Mouse (Mus musculus): Measurements from ENCODE around the gene Polr3k. TPM values are rescaled to one million over a fixed set of nuclear protein-coding genes. Genes with fewer than 3 reads are reported as not detected.
A peak's percentile ranks its signal among the peaks of the same experiment; 100 is the strongest.

Gene Polr3k
- polyA plus RNA-seq (2012; ENCODE audit: insufficient read depth, insufficient read length, missing spikeins), result 16.7 and 22.2 TPM in 2 replicates

GRCm38 (mm10) chr2:181863791-181864535 lies at the start of gene Polr3k:
Gene Polr3k, plus strand, starts transcription at chr2:181864337.
- Histone ChIP-seq H3K4me1 (ENCODE audit: control insufficient read depth, insufficient read depth, insufficient read length, low read length) (no peaks in the 10 kb centered on the region), H3K27ac (replicated peaks; ENCODE audit: low read depth, low read length) (no peak within 1 kb of the TSS), H3K4me3 (ENCODE audit: insufficient read depth, low read depth, low read length) (peak within 1 kb of the TSS; percentile 62)

GRCm38 (mm10) chr2:181829032-181829650 lies 35.0 kb upstream of the Polr3k start:
- no peak overlapping the region for H3K27ac ChIP-seq (replicated peaks; ENCODE audit: low read depth, low read length)
- H3K4me1 ChIP-seq (ENCODE audit: control insufficient read depth, insufficient read depth, insufficient read length, low read length), result no peaks in the 10 kb centered on the region
- no peak overlapping the region for H3K4me3 ChIP-seq (ENCODE audit: insufficient read depth, low read depth, low read length)

- Histone ChIP-seq H3K4me1 (ENCODE audit: control insufficient read depth, insufficient read depth, insufficient read length, low read length) (no peaks in the 10 kb centered on the region), H3K27ac (replicated peaks; ENCODE audit: low read depth, low read length) (no peak overlapping the region), H3K4me3 (ENCODE audit: insufficient read depth, low read depth, low read length) (no peak overlapping the region)
Measured at GRCm38 (mm10) chr2:181832745-181833144, 31.4 kb upstream of the Polr3k start.

- H3K27ac ChIP-seq (replicated peaks; ENCODE audit: low read depth, low read length), result peak within 1 kb of the TSS; percentile 83
- H3K4me1 ChIP-seq (ENCODE audit: control insufficient read depth, insufficient read depth, insufficient read length, low read length), result 0 out of 2 replicates have a peak, but pooled peaks cover 4% of the 10 kb centered on the region
- peak within 1 kb of the TSS; percentile 90 for H3K4me3 ChIP-seq (ENCODE audit: insufficient read depth, low read depth, low read length)
Measured at GRCm38 (mm10) chr2:181837372-181838292, 26.5 kb upstream of the Polr3k start, which contains the start of gene Pcmtd2. Gene Pcmtd2, plus strand, starts transcription at chr2:181837854.

GRCm38 (mm10) chr2:181838293-181838680 lies 25.9 kb upstream of the Polr3k start:
- Histone ChIP-seq H3K4me3 (ENCODE audit: insufficient read depth, low read depth, low read length) (peak overlapping the region; percentile 90), H3K4me1 (ENCODE audit: control insufficient read depth, insufficient read depth, insufficient read length, low read length) (0 out of 2 replicates have a peak, but pooled peaks cover 4% of the 10 kb centered on the region), H3K27ac (replicated peaks; ENCODE audit: low read depth, low read length) (0 out of 2 replicates have a peak overlapping the region, but pooled peaks have one; percentile 30)

DNA sequence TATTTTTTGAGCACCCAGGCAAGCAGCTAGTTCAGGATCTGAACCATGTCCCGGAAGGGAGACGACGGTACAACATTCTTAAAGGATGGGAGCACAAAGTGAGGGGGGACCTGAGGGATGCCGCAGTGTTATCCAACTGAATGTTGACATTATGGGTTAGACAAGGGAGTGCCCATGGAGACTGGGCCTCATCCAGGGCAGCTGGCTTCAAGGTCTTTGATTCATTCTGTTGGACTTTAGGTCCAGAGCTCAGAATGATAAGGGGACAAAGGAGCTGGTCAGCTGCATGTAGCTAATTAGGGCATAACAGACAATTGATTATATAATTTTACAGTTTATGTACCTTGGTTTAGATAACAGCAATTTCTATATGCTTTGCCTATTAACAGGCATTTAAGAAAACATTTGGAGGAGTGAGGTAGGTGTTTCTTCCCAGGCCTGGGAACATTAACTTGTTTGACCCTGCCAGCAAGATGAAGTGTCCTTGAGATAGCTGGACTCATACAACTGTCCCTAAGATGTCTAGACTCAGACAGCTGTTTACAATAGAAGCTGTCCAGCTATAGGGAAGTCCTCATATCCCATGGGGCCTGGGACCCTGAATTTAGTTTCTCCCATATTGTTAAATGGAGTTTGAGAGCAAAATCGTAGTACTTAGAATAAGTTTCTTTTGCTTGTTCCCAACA lies 18.3 kb upstream of the Polr3k start:
- Histone ChIP-seq H3K27ac (replicated peaks; ENCODE audit: low read depth, low read length) (no peak overlapping the region), H3K4me3 (ENCODE audit: insufficient read depth, low read depth, low read length) (no peak overlapping the region), H3K4me1 (ENCODE audit: control insufficient read depth, insufficient read depth, insufficient read length, low read length) (no peaks in the 10 kb centered on the region)

- peak overlapping the region; percentile 57 for H3K4me3 ChIP-seq (ENCODE audit: insufficient read depth, low read depth, low read length)
- no peaks in the 10 kb centered on the region for H3K4me1 ChIP-seq (ENCODE audit: control insufficient read depth, insufficient read depth, insufficient read length, low read length)
- no peak overlapping the region for H3K27ac ChIP-seq (replicated peaks; ENCODE audit: low read depth, low read length)
Measured at GRCm38 (mm10) chr2:181864536-181864860, 361 bp downstream of the Polr3k start.

DNA sequence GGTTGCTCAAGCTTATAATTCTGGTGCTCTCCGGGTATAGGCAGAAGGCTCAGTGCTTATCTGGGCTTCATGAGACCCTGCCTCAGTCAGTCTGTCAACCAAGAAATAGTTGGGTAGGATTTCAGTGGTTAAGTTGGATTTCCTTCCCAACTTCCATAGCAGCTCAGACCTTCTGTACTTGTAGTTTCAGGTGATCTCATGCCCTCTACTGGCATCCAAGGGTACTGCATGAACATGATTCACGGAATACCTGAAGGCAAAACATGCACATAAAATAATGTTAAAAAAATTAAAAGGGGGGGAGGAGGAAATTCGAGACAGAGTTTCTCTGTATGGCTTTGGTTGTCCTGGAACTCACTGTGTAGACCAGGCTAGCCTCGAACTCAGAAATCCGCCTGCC lies 2.8 kb downstream of the Polr3k start:
- Histone ChIP-seq H3K4me3 (ENCODE audit: insufficient read depth, low read depth, low read length) (no peak overlapping the region), H3K27ac (replicated peaks; ENCODE audit: low read depth, low read length) (no peak overlapping the region), H3K4me1 (ENCODE audit: control insufficient read depth, insufficient read depth, insufficient read length, low read length) (no peaks in the 10 kb centered on the region)

GRCm38 (mm10) chr2:181871039-181871438 lies 6.9 kb downstream of the Polr3k start:
- no peak overlapping the region for H3K4me3 ChIP-seq (ENCODE audit: insufficient read depth, low read depth, low read length)
- no peak overlapping the region for H3K27ac ChIP-seq (replicated peaks; ENCODE audit: low read depth, low read length)
- H3K4me1 ChIP-seq (ENCODE audit: control insufficient read depth, insufficient read depth, insufficient read length, low read length), result no peaks in the 10 kb centered on the region

- H3K27ac ChIP-seq (replicated peaks; ENCODE audit: low read depth, low read length), result no peak overlapping the region
- no peaks in the 10 kb centered on the region for H3K4me1 ChIP-seq (ENCODE audit: control insufficient read depth, insufficient read depth, insufficient read length, low read length)
- H3K4me3 ChIP-seq (ENCODE audit: insufficient read depth, low read depth, low read length), result no peak overlapping the region
Measured at GRCm38 (mm10) chr2:181878903-181879302, 14.8 kb downstream of the Polr3k start.

DNA sequence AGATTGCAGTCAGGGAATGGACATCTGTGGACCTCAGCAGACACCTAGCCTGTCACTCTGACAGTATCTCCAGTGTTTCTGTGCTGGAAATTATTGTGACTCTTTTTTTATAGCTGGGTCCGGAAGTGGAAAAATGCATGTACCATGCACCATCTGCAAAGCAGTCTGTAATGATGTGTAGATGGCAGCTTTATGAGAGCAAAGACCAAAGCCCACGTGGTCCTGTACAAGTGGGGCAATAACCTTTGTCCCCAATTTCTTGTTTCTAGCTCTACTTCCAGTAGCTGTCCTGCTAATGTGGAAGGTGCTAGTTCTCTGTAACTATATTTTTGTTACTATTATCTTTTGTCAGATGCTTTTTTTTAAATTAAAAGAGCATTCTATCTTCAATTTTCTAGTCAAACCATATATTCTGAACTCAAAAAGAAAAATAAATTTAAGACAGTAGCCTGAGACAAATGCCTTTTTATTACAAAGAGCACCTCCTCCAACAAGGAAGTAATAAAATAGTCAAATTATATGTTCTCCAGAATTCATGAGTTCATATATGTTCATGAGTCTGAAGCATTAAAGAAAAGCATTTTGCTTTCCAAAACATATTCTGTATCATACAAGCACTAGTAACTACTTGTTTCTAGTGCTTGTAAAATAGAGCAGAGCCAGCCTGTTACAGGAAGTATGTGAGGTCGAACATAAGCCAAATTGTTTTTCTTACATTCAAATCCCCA lies 19.0 kb downstream of the Polr3k start:
- no peak overlapping the region for H3K27ac ChIP-seq (replicated peaks; ENCODE audit: low read depth, low read length)
- H3K4me1 ChIP-seq (ENCODE audit: control insufficient read depth, insufficient read depth, insufficient read length, low read length), result no peaks in the 10 kb centered on the region
- no peak overlapping the region for H3K4me3 ChIP-seq (ENCODE audit: insufficient read depth, low read depth, low read length)

GRCm38 (mm10) chr2:181917861-181918260 lies 53.7 kb downstream of the Polr3k start:
- Histone ChIP-seq H3K27ac (replicated peaks; ENCODE audit: low read depth, low read length) (no peak overlapping the region), H3K4me3 (ENCODE audit: insufficient read depth, low read depth, low read length) (no peak overlapping the region), H3K4me1 (ENCODE audit: control insufficient read depth, insufficient read depth, insufficient read length, low read length) (no peaks in the 10 kb centered on the region)

DNA sequence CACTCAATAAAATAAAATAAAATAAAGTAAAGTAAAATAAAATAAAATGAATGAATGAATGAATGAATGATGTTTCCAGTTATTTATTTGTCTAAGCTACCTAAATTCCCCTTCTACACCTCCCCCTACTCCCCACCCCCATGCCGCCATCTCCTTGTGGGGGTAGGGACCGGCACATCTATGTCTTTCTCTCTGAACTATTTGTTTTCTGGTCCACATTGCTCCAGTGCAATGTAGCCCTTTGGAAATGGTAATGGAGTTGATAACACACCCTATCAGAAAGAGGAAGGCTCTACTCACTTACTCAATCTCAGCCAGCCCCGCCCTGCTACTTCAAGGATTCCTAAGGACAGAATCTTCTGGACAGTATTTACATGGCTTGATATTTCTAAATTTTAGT lies 54.4 kb downstream of the Polr3k start:
- Histone ChIP-seq H3K4me3 (ENCODE audit: insufficient read depth, low read depth, low read length) (no peak overlapping the region), H3K4me1 (ENCODE audit: control insufficient read depth, insufficient read depth, insufficient read length, low read length) (no peaks in the 10 kb centered on the region), H3K27ac (replicated peaks; ENCODE audit: low read depth, low read length) (no peak overlapping the region)
